Mouse (Mus musculus) forebrain, embryonic 12.5 days (tissue): Measurements from ENCODE around the gene Vmn1r5. TPM values are rescaled to one million over a fixed set of nuclear protein-coding genes. Genes with fewer than 3 reads are reported as not detected.
A peak's percentile ranks its signal among the peaks of the same experiment; 100 is the strongest.
"Not testable (repeated sequence)": the region's sequence is repeated elsewhere in the genome, so short reads cannot be mapped to it uniquely, and the experiment has no call there.

ENCODE experiments used
- ATAC-seq: fragments of 200-750 bp; cut with Nextera tagmentation; 2 replicates; pipeline ENCODE4 v1.8.0; 2017; ENCODE audit warnings: moderate TSS enrichment; ENCODE audit not compliant: low FRiP score
- H3K27ac ChIP-seq: fragments of 300-500 bp; sonication (generic); 2 replicates; pipeline ENCODE4 v1.5.1; 2016; ENCODE audit warnings: mild to moderate bottlenecking
- H3K27me3 ChIP-seq: fragments of 300-500 bp; sonication (generic); 2 replicates; pipeline ENCODE4 v1.6.1; 2016; ENCODE audit warnings: mild to moderate bottlenecking
- H3K36me3 ChIP-seq: fragments of 300-500 bp; sonication (generic); replicated peaks from 2 replicates; pipeline ENCODE4 v1.6.1; 2016; ENCODE audit warnings: mild to moderate bottlenecking
- H3K4me1 ChIP-seq: fragments of 300-500 bp; sonication (generic); 2 replicates; pipeline ENCODE4 v1.6.1; 2016
- H3K4me2 ChIP-seq: fragments of 300-500 bp; sonication (generic); 2 replicates; pipeline ENCODE4 v1.6.1; 2016; ENCODE audit warnings: mild to moderate bottlenecking, moderate library complexity
- H3K4me3 ChIP-seq: fragments of 300-500 bp; sonication (generic); replicated peaks from 2 replicates; pipeline ENCODE4 v1.5.1; 2016; ENCODE audit warnings: mild to moderate bottlenecking
- H3K9ac ChIP-seq: fragments of 300-500 bp; sonication (generic); 2 replicates; pipeline ENCODE4 v1.6.1; 2016; ENCODE audit warnings: mild to moderate bottlenecking
- H3K9me3 ChIP-seq: fragments of 300-500 bp; sonication (generic); 2 replicates; pipeline ENCODE4 v1.6.1; 2016
- WGBS: fragments of 180-500 bp; shearing (Covaris S2); methylation state at CpG from one replicate; pipeline ENCODE4 v1.1.7; 2016; 5-methylcytosine and 5-hydroxymethylcytosine counted together
- polyA plus RNA-seq: library from polyadenylated mRNA; unstranded; fragments of >200 nt; fragmentation: Nextera tagmentation; extraction: Ambion mirVana; gene quantifications from 2 replicates; pipeline ENCODE4 v1.2.1, GENCODE M21; 2016

The Vmn1r5 gene
- polyA plus RNA-seq: not detected in 2 replicates

GRCm38 (mm10) chr6:56969973-56970372 is at the start of gene Vmn1r5:
Gene Vmn1r5 (plus strand): TSS chr6:56970273.
- Histone ChIP-seq H3K4me1 (no peaks in the 10 kb centered on the region), H3K27ac (no peak within 1 kb of the TSS), H3K27me3 (no peaks in the 10 kb centered on the region), H3K4me3 (no peak within 1 kb of the TSS), H3K36me3 (no peaks in the 10 kb centered on the region), H3K9me3 (no peaks in the 10 kb centered on the region), H3K9ac (no peak within 1 kb of the TSS), H3K4me2 (no peak within 1 kb of the TSS)
- no peak for ATAC-seq

- H3K4me1 ChIP-seq: peaks cover 8% of the 10 kb centered on the region
- H3K9me3 ChIP-seq: no peaks in the 10 kb centered on the region
- H3K4me3 ChIP-seq: peak overlapping the region; percentile 64
- H3K4me2 ChIP-seq: peak overlapping the region; percentile 50
- under 1% methylated on average over 25 of the region's 25 CpGs for WGBS
- no peak; the same call in 1 of the 2 replicates for ATAC-seq
- H3K27me3 ChIP-seq: no peaks in the 10 kb centered on the region
- H3K27ac ChIP-seq: peak overlapping the region; percentile 81
- H3K9ac ChIP-seq: peak overlapping the region; percentile 77
- H3K36me3 ChIP-seq: no peaks in the 10 kb centered on the region
Measured at GRCm38 (mm10) chr6:56923331-56923725, 46.7 kb upstream of the Vmn1r5 start.

GRCm38 (mm10) chr6:56923726-56924707 is 46.1 kb upstream of the Vmn1r5 start, which contains the start of the genes Nt5c3 and Vmn1r4:
Gene Nt5c3 (minus strand): TSS chr6:56923932.
Gene Vmn1r4 (plus strand): TSS chr6:56924015.
- Histone ChIP-seq H3K4me2 (peak within 1 kb of the TSS; percentile 50), H3K27me3 (no peaks in the 10 kb centered on the region), H3K36me3 (no peaks in the 10 kb centered on the region), H3K27ac (peak within 1 kb of the TSS; percentile 81), H3K9me3 (no peaks in the 10 kb centered on the region), H3K9ac (peak within 1 kb of the TSS; percentile 77), H3K4me3 (peak within 1 kb of the TSS; percentile 64), H3K4me1 (peaks cover 8% of the 10 kb centered on the region)
- WGBS: 3% methylated on average over 64 of the region's 64 CpGs
- ATAC-seq: peak; percentile 97

- Histone ChIP-seq H3K4me1 (no peaks in the 10 kb centered on the region), H3K4me3 (no peak overlapping the region), H3K27me3 (no peaks in the 10 kb centered on the region), H3K9me3 (no peaks in the 10 kb centered on the region), H3K4me2 (no peak overlapping the region), H3K36me3 (no peaks in the 10 kb centered on the region), H3K27ac (no peak overlapping the region), H3K9ac (no peak overlapping the region)
- ATAC-seq: no peak
- WGBS: 72% methylated on average over 4 of the region's 4 CpGs
Measured at GRCm38 (mm10) chr6:56931648-56932415, 38.2 kb upstream of the Vmn1r5 start.

- no peaks in the 10 kb centered on the region for H3K36me3 ChIP-seq
- H3K4me2 ChIP-seq: no peak overlapping the region
- no peak overlapping the region for H3K9ac ChIP-seq
- H3K27ac ChIP-seq: no peak overlapping the region
- H3K9me3 ChIP-seq: no peaks in the 10 kb centered on the region
- no peak overlapping the region for H3K4me3 ChIP-seq
- no peaks in the 10 kb centered on the region for H3K4me1 ChIP-seq
- no peak for ATAC-seq
- WGBS: 58% methylated on average over 2 of the region's 2 CpGs
- H3K27me3 ChIP-seq: no peaks in the 10 kb centered on the region
Measured at GRCm38 (mm10) chr6:56932464-56932863, 37.6 kb upstream of the Vmn1r5 start.

- Histone ChIP-seq H3K9me3 (no peaks in the 10 kb centered on the region), H3K27me3 (no peaks in the 10 kb centered on the region), H3K36me3 (no peaks in the 10 kb centered on the region), H3K4me2 (no peak overlapping the region), H3K27ac (no peak overlapping the region), H3K9ac (no peak overlapping the region), H3K4me1 (no peaks in the 10 kb centered on the region), H3K4me3 (no peak overlapping the region)
- no peak for ATAC-seq
- 88% methylated on average over 4 of the region's 4 CpGs for WGBS
Measured at GRCm38 (mm10) chr6:56934366-56934765, 35.7 kb upstream of the Vmn1r5 start.

GRCm38 (mm10) chr6:56956436-56956835 is 13.6 kb upstream of the Vmn1r5 start:
- Histone ChIP-seq H3K36me3 (no peaks in the 10 kb centered on the region), H3K27ac (no peak overlapping the region), H3K4me2 (no peak overlapping the region), H3K4me1 (no peaks in the 10 kb centered on the region), H3K27me3 (no peaks in the 10 kb centered on the region), H3K4me3 (no peak overlapping the region), H3K9me3 (no peaks in the 10 kb centered on the region), H3K9ac (no peak overlapping the region)
- ATAC-seq: no peak
- 87% methylated on average over 5 of the region's 5 CpGs for WGBS

- no peak within 1 kb of the TSS for H3K27ac ChIP-seq
- no peaks in the 10 kb centered on the region for H3K27me3 ChIP-seq
- no peak within 1 kb of the TSS for H3K4me2 ChIP-seq
- no peak for ATAC-seq
- WGBS: 87% methylated on average over 2 of the region's 2 CpGs
- H3K9ac ChIP-seq: no peak within 1 kb of the TSS
- no peaks in the 10 kb centered on the region for H3K9me3 ChIP-seq
- H3K36me3 ChIP-seq: no peaks in the 10 kb centered on the region
- no peak within 1 kb of the TSS for H3K4me3 ChIP-seq
- no peaks in the 10 kb centered on the region for H3K4me1 ChIP-seq
Measured at GRCm38 (mm10) chr6:56996943-56997342, 26.9 kb downstream of the Vmn1r5 start, which contains the start of gene Vmn1r6. Gene Vmn1r6 (plus strand): TSS chr6:56997243.

GRCm38 (mm10) chr6:57025224-57025623 is 55.2 kb downstream of the Vmn1r5 start, which contains the start of gene Vmn1r7:
Gene Vmn1r7 (minus strand): TSS chr6:57025324.
- not testable (repeated sequence) for H3K4me1 ChIP-seq, H3K36me3 ChIP-seq, H3K9ac ChIP-seq, H3K4me3 ChIP-seq, H3K27ac ChIP-seq, ATAC-seq, H3K27me3 ChIP-seq, H3K4me2 ChIP-seq, H3K9me3 ChIP-seq
- 85% methylated on average over 2 of the region's 2 CpGs for WGBS

GRCm38 (mm10) chr6:57031984-57032383 is 61.9 kb downstream of the Vmn1r5 start, which contains the start of gene Vmn1r8:
Gene Vmn1r8 (plus strand): TSS chr6:57032284.
- no peak within 1 kb of the TSS for H3K4me3 ChIP-seq
- no peaks in the 10 kb centered on the region for H3K36me3 ChIP-seq
- H3K9ac ChIP-seq: no peak within 1 kb of the TSS
- H3K27me3 ChIP-seq: no peaks in the 10 kb centered on the region
- H3K4me2 ChIP-seq: no peak within 1 kb of the TSS
- H3K9me3 ChIP-seq: no peaks in the 10 kb centered on the region
- no peak for ATAC-seq
- H3K4me1 ChIP-seq: no peaks in the 10 kb centered on the region
- no peak within 1 kb of the TSS for H3K27ac ChIP-seq

- Histone ChIP-seq H3K36me3 (no peaks in the 10 kb centered on the region), H3K4me3 (no peak overlapping the region), H3K4me1 (no peaks in the 10 kb centered on the region), H3K27me3 (no peaks in the 10 kb centered on the region), H3K4me2 (no peak overlapping the region), H3K9me3 (no peaks in the 10 kb centered on the region), H3K9ac (no peak overlapping the region), H3K27ac (no peak overlapping the region)
- ATAC-seq: no peak
- 91% methylated on average over 2 of the region's 2 CpGs for WGBS
Measured at GRCm38 (mm10) chr6:57034674-57035073, 64.6 kb downstream of the Vmn1r5 start.
